Mouse (Mus musculus): ENCODE measurements around the gene Fam162b.

Gene Fam162b

GRCm38 (mm10) chr10:51590139-51590574 lies at the start of gene Fam162b:
TSS of gene Fam162b (minus strand) at chr10:51590517.
- peak; percentile 37 for DNase-seq (ENCODE audit: low read depth, low spot score)

GRCm38 (mm10) chr10:51631411-51632136 lies 41.3 kb upstream of the Fam162b start, which contains the start of gene Gprc6a:
TSS of gene Gprc6a (minus strand) at chr10:51631461.
- DNase-seq (ENCODE audit: low read depth, low spot score): no peak

- no peak for DNase-seq (ENCODE audit: low read depth, low spot score)
These were observed 30.9 kb upstream of the Fam162b start for GRCm38 (mm10) chr10:51621193-51621592.

GRCm38 (mm10) chr10:51620126-51620525 lies 29.8 kb upstream of the Fam162b start:
- DNase-seq (ENCODE audit: low read depth, low spot score): no peak

- DNase-seq (ENCODE audit: low read depth, low spot score): no peak
These were observed 28.2 kb upstream of the Fam162b start for GRCm38 (mm10) chr10:51618538-51618937.

GRCm38 (mm10) chr10:51614826-51615590 lies 24.7 kb upstream of the Fam162b start:
- DNase-seq (ENCODE audit: low read depth, low spot score): peak; percentile 75

- DNase-seq (ENCODE audit: low read depth, low spot score): no peak
These were observed 23.1 kb upstream of the Fam162b start for GRCm38 (mm10) chr10:51613421-51613820.

- peak; percentile 12 for DNase-seq (ENCODE audit: low read depth, low spot score)
These were observed 21.8 kb upstream of the Fam162b start for GRCm38 (mm10) chr10:51611969-51612682.

- DNase-seq (ENCODE audit: low read depth, low spot score): no peak
These were observed 19.6 kb upstream of the Fam162b start for GRCm38 (mm10) chr10:51609741-51610425.

GRCm38 (mm10) chr10:51596928-51597635 lies 6.8 kb upstream of the Fam162b start:
- no peak for DNase-seq (ENCODE audit: low read depth, low spot score)

GRCm38 (mm10) chr10:51595001-51595931 lies 4.9 kb upstream of the Fam162b start:
- DNase-seq (ENCODE audit: low read depth, low spot score): peak; percentile 70

- no peak for DNase-seq (ENCODE audit: low read depth, low spot score)
These were observed 1.3 kb upstream of the Fam162b start for GRCm38 (mm10) chr10:51591574-51591973.

GRCm38 (mm10) chr10:51584919-51585318 lies 5.4 kb downstream of the Fam162b start:
- no peak for DNase-seq (ENCODE audit: low read depth, low spot score)

GRCm38 (mm10) chr10:51584378-51584777 lies 5.9 kb downstream of the Fam162b start:
- no peak for DNase-seq (ENCODE audit: low read depth, low spot score)

GRCm38 (mm10) chr10:51571225-51571996 lies 18.9 kb downstream of the Fam162b start:
- DNase-seq (ENCODE audit: low read depth, low spot score): peak; percentile 12

GRCm38 (mm10) chr10:51556005-51556404 lies 34.3 kb downstream of the Fam162b start:
- no peak for DNase-seq (ENCODE audit: low read depth, low spot score)

- DNase-seq (ENCODE audit: low read depth, low spot score): peak; percentile 81
These were observed 36.8 kb downstream of the Fam162b start for GRCm38 (mm10) chr10:51553348-51554123.
